Mouse (Mus musculus): ENCODE results near the gene Hist2h3c2. TPM values are rescaled to one million over a fixed set of nuclear protein-coding genes. Genes with fewer than 3 reads are reported as not detected.
"Not testable (repeated sequence)": the region's sequence is repeated elsewhere in the genome, so short reads cannot be mapped to it uniquely, and the experiment has no call there.

Hist2h3c2 gene
- total and polyA plus RNA-seq, 2 experiments from 2014 or later = 0.84 to 90.8 TPM

DNA sequence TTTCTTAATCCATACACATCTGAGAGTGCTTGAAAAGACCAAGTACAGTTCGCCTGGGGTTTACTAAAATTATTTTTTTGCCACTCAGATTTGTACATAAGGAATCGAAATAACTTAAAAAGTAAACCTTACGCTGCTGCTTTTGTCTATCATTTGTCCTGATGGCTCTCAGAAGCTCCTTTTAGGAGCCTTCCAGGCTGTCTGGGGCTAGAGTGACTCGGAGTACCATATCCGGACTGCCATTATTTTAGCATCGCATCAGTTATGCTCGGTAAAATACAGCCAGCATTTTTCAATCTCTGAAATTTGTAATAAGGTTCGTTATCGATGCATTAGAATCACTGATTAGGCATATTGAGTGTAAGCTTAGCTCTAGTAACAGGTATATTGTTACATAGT, 1.9 kb upstream of the Hist2h3c2 start:
- ATAC-seq (no peak), DNase-seq (no peak)
- Histone ChIP-seq H3K36me3 (ENCODE audit: insufficient read depth) (no peaks in the 10 kb centered on the region), H3K9ac (peak overlapping the region; percentile 19), H3K27ac (ENCODE audit: low read depth, low read length) (peak overlapping the region; percentile 47), H3K9me3 (ENCODE audit: low read length) (no peaks in the 10 kb centered on the region), H3K4me3 (ENCODE audit: low read depth, low read length) (peak overlapping the region; percentile 20), H3K4me2 (ENCODE audit: low read depth) (peak overlapping the region; percentile 39), H3K4me1 (ENCODE audit: insufficient read depth) (0 out of 2 replicates have a peak, but pooled peaks cover 8% of the 10 kb centered on the region), H3K27me3 (ENCODE audit: insufficient read depth, low read length) (no peaks in the 10 kb centered on the region)
- 61% methylated on average over 9 of the region's 9 CpGs for WGBS
- TF ChIP-seq CTCF (IDR thresholded peaks at IDR 0.05; ENCODE audit: low read depth) = no peak

DNA sequence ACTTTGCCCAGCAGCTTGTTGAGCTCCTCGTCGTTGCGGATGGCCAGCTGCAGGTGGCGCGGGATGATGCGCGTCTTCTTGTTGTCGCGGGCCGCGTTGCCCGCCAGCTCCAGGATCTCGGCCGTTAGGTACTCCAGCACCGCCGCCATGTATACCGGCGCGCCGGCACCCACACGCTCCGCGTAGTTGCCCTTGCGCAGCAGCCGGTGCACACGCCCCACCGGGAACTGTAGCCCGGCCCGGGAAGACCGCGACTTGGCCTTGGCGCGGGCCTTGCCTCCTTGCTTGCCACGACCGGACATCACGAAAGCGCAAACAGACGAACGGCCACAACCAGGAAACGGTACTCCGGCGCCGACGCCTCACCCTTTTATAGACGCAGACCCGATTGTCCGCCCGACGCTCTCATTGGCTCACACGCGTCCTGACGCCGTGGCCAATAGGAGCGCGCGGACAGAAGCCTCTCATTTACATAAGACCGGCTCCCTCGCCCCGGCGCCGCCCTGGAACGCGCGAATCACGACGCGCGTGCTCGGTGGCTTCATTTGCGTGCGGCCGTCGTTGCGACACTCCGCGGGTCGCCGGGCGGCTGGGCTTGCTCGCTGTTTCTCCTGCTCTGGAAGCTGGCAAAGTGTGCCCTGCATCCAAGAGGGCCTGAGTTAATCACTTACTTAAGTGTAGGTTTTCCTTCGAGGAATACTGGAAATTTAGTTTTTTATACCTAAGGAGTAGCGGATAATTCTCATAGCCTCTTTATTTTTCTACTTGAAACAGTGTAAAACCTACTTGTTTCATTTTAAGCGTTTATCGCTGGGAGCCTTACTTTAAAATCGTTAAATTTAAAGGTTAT, 1.2 kb upstream of the Hist2h3c2 start, which contains the start of gene Hist2h2aa2:
Gene Hist2h2aa2, minus strand, starts transcription at position 328 of the 850 bp plus-strand sequence.
- peak within 1 kb of the TSS; percentile 39 for H3K4me2 ChIP-seq (ENCODE audit: low read depth)
- H3K4me1 ChIP-seq (ENCODE audit: insufficient read depth); H3K27me3 ChIP-seq (ENCODE audit: insufficient read depth, low read length); H3K36me3 ChIP-seq (ENCODE audit: insufficient read depth); H3K9me3 ChIP-seq (ENCODE audit: low read length): not testable (repeated sequence)
- H3K4me3 ChIP-seq (ENCODE audit: low read depth, low read length) = peak within 1 kb of the TSS; percentile 30
- DNase-seq = peak; percentile 78
- WGBS = 3% methylated on average over 28 of the region's 85 CpGs
- H3K27ac ChIP-seq (ENCODE audit: low read depth, low read length) = peak within 1 kb of the TSS; percentile 47
- ATAC-seq = peak; percentile 89
- H3K9ac ChIP-seq = peak within 1 kb of the TSS; percentile 19

DNA sequence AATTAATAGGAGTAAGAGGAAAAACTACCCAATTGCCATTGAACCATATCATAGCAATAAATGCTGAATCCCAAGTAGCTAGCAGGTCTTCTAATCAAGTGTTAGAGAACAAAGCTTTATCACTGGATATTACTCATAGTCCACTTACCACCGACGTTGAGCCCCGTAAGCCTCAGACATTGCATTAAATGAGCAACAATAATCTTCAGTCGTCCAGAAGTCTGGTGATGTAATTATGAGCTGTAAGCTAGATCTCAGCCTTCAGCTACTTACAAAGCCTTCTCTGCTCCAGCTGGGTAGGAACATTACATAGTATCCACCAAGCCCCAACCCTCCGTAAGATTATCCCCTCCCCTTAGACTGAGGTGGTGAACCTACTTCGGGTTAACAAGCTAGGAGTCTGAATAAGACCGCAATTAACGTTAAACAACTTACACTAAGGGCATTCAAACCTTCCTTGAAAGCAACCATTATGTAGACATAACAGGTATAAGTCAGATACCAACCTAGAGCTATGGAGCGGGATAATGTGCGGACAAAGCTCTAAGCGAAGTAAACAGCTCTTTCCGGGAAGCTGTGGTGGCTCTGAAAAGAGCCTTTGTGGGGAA, 919 bp downstream of the Hist2h3c2 start:
- peak overlapping the region; percentile 33; the same call in 1 of the 2 replicates for H3K9ac ChIP-seq
- no peak overlapping the region for H3K27ac ChIP-seq (ENCODE audit: low read depth, low read length)
- no peaks in the 10 kb centered on the region for H3K36me3 ChIP-seq (ENCODE audit: insufficient read depth)
- H3K4me2 ChIP-seq (ENCODE audit: low read depth) = peak overlapping the region; percentile 37
- WGBS = 2% methylated on average over 12 of the region's 12 CpGs
- no peak for TF ChIP-seq CTCF (IDR thresholded peaks at IDR 0.05; ENCODE audit: low read depth)
- H3K4me1 ChIP-seq (ENCODE audit: insufficient read depth) = 0 out of 2 replicates have a peak, but pooled peaks cover 3% of the 10 kb centered on the region
- no peaks in the 10 kb centered on the region for H3K27me3 ChIP-seq (ENCODE audit: insufficient read depth, low read length)
- ATAC-seq (no peak), DNase-seq (no peak)
- peak overlapping the region; percentile 22 for H3K4me3 ChIP-seq (ENCODE audit: low read depth, low read length)
- H3K9me3 ChIP-seq (ENCODE audit: low read length) = no peaks in the 10 kb centered on the region

DNA sequence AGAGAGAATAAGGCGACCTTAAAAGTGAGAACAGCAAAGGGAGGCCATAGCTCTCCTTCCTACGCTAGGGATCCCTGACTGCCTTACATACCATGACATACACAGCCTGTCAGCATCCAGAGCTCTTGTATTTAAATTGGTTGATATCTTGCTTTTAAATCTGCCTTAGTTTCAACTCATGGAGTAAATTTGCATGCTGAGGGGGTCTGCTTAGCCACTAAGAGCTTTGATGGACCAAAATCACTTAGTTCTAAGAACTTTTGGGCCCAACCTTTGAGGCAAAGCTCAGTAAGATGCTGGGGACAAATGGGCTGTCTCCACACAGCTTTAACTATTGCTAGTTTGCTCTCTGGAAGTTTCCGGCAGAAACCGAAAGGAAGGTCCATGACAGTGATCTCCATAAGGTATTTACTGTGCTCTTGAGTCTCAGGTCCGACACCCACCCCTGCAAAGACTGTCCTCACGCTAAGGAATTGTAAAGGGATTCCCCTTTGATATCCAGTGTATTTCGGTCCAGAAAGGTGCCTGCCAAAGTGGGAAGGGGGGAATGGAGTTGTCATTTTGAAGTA, 1.5 kb downstream of the Hist2h3c2 start:
- 22% methylated on average over 7 of the region's 7 CpGs for WGBS
- H3K4me1 ChIP-seq (ENCODE audit: insufficient read depth) = 0 out of 2 replicates have a peak, but pooled peaks cover 3% of the 10 kb centered on the region
- H3K27ac ChIP-seq (ENCODE audit: low read depth, low read length) = no peak overlapping the region
- DNase-seq (no peak), ATAC-seq (no peak)
- H3K36me3 ChIP-seq (ENCODE audit: insufficient read depth) = no peaks in the 10 kb centered on the region
- peak overlapping the region; percentile 37 for H3K4me2 ChIP-seq (ENCODE audit: low read depth)
- no peak overlapping the region for H3K4me3 ChIP-seq (ENCODE audit: low read depth, low read length)
- no peaks in the 10 kb centered on the region for H3K9me3 ChIP-seq (ENCODE audit: low read length)
- no peak for TF ChIP-seq CTCF (IDR thresholded peaks at IDR 0.05; ENCODE audit: low read depth)
- no peak overlapping the region for H3K9ac ChIP-seq
- no peaks in the 10 kb centered on the region for H3K27me3 ChIP-seq (ENCODE audit: insufficient read depth, low read length)

DNA sequence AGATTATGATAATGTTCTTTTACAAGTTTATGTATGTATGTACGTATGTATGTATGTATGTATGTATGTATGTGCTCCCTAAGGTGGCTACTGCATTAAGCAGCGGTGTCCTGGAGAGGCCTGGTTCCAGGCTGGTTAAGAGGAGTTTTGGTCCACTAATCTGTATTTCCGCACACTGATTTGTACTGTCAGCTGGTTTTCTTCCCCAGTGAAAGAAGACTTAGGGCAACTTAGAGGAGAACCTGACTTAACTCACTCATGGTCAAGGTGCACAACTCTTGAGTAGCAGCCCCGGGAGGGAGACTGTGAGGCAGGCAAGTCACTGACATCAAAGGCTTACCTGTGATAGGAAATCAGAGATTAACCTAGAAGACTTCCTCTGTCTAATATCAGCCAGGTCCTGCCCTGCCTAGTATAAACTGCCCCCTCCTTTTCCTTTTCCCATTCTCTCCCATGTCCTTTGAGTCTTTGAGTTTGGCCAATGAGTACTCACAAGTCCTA, 2.0 kb downstream of the Hist2h3c2 start:
- no peaks in the 10 kb centered on the region for H3K9me3 ChIP-seq (ENCODE audit: low read length)
- H3K27me3 ChIP-seq (ENCODE audit: insufficient read depth, low read length) = no peaks in the 10 kb centered on the region
- no peak overlapping the region for H3K4me3 ChIP-seq (ENCODE audit: low read depth, low read length)
- 0 out of 2 replicates have a peak overlapping the region, but pooled peaks have one; percentile 37 for H3K4me2 ChIP-seq (ENCODE audit: low read depth)
- no peak overlapping the region for H3K27ac ChIP-seq (ENCODE audit: low read depth, low read length)
- ATAC-seq = no peak
- no peak overlapping the region for H3K9ac ChIP-seq
- 0 out of 2 replicates have a peak, but pooled peaks cover 3% of the 10 kb centered on the region for H3K4me1 ChIP-seq (ENCODE audit: insufficient read depth)
- DNase-seq = no peak
- no peak for TF ChIP-seq CTCF (IDR thresholded peaks at IDR 0.05; ENCODE audit: low read depth)
- H3K36me3 ChIP-seq (ENCODE audit: insufficient read depth) = no peaks in the 10 kb centered on the region
- WGBS = 80% methylated on average over 4 of the region's 4 CpGs

DNA sequence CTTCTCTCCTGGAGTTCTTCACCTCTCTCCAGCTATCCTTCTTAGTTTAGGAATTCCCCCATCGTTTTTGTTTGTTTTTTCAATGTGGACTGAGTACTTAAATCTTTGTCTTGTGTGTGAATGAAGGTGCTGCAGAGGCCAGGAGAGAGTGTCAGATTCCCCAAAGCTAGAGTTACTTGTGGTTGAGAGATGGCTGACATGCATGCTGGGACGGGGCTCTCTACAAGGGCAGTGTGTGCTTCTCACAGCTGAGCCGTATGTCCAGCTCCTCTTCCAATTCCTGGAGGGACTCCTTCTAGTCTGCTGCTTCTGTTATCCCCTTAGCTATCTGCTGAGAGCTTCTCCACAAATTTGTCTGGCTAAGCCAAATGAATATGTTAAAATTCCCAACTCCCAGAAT, 3.1 kb downstream of the Hist2h3c2 start:
- Histone ChIP-seq H3K4me2 (ENCODE audit: low read depth) (no peak overlapping the region), H3K9ac (no peak overlapping the region), H3K27ac (ENCODE audit: low read depth, low read length) (no peak overlapping the region), H3K4me1 (ENCODE audit: insufficient read depth) (0 out of 2 replicates have a peak, but pooled peaks cover 3% of the 10 kb centered on the region), H3K27me3 (ENCODE audit: insufficient read depth, low read length) (no peaks in the 10 kb centered on the region), H3K4me3 (ENCODE audit: low read depth, low read length) (no peak overlapping the region), H3K36me3 (ENCODE audit: insufficient read depth) (no peaks in the 10 kb centered on the region), H3K9me3 (ENCODE audit: low read length) (no peaks in the 10 kb centered on the region)
- no peak for TF ChIP-seq CTCF (IDR thresholded peaks at IDR 0.05; ENCODE audit: low read depth)
- DNase-seq (no peak), ATAC-seq (no peak)
- WGBS = 65% methylated on average over 3 of the region's 3 CpGs
